Mouse (Mus musculus) adrenal gland (tissue): ENCODE data around the gene Mfsd12.

Source experiments
- intact Hi-C: fragments of 180-260 bp; cut with DNase I; formaldehyde crosslinking; loops from one replicate; pipeline ENCODE4 v1.15.1; 2025

Gene Mfsd12

DNA sequence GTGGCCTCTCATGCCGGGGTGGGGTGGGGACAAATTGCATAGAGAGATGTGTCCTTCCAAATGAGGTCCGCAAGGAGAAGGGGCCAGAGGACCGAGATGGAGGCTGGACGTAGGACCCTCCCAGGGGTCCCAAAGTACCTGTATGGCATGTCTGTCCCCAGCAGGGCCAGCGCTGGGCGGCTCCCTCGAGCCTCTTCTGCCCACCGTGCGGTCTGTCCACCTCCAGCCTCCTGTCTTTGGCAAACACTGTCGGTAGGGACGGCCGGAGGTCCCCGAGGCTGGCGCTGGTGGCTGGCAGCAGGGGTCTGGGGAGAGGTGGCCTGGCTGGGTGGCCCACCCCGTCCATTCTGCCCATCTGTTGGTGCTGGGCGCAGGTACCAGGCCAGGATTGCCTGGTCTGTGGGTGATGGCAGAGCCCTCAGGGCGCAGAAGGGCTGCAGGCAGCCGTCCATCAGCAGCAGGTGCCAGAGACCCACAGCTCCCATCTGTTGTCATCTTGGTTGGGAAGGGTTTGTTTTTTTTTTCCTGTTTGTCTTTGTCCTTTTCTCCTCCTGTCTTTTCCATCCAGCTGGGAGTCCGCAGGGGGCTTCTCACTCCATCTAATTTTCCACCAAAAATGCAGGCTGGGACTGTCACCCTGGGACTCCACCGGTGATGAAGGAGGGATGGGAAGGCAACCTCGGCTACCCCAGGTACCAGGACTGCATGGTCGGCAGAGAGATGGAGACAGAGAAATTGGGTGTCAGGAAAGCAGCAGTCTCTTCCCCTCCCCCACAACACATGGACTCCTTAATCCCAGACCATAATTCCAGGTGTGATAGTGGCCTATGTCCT is 43.3 kb downstream of the Mfsd12 start:
- intact Hi-C loops = no loop called here

GRCm38 (mm10) chr10:81401205-81401520 is 43.9 kb downstream of the Mfsd12 start:
- intact Hi-C loops = no loop called here

DNA sequence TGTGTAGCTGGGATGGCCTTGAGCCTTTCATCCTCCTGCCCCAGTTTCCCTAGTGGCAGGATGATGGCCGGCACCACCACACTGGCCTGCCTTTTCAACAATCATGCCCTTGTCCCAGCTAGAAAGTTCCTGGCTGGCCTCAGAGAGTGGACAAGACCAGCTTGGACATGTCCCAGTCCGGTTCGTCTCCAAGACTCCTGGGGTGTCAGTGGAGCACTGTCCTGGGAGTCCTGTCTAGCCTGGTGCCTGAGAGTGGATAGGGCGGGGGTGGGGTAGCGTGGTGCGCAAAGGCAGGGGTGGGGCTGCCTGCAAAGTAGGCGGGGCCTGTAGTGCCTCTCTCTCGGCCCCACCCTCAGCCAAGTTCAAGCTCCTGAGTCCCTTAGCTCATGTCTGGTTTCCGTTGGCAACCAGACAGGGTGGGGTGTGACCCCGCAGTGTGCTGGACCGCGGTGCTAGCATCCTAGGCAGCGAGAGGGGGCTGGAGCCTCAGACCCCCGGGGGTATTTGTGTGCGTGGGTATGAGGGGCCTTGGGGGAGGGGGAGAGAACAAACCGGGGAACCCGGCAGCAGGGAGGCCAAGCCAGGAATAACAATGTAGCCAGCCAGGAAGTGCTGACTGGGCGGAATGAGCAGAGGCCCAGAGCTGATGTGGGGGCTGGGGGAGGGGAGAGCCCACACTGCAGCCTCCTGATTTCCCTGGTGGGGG is 44.4 kb downstream of the Mfsd12 start:
- intact Hi-C loops = no loop called here

DNA sequence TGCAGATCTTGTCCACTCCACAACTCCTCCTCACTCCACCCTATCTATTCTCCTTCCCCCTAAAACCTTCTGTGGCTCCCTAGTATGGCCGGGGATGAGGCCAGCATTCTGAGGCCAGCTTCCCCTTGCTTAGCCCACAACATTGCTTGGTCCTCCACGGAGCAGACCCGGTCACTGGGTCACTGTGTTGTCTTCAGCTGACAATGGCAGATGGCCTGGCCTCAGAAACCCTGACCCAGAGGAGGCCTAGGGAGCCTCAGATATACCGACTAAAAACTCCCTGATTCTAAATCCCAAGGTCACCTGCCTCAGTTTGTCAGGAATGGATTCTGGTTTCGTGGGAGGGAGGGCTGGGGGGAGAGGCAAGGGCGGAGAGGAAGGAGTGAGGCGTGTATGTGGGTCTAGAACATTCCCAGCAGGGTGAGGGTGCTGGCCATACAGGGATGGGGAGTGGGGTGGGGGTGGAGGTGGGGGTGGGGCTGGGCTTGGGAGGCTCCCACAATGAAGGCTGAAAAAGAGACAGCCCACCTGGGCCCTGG is 45.0 kb downstream of the Mfsd12 start:
- intact Hi-C loops = no loop called here

- intact Hi-C loops = no loop called here
These were observed 46.2 kb downstream of the Mfsd12 start for GRCm38 (mm10) chr10:81403511-81403910.

- intact Hi-C loops = no loop called here
These were observed 46.8 kb downstream of the Mfsd12 start for GRCm38 (mm10) chr10:81404082-81404481.

GRCm38 (mm10) chr10:81404720-81405119 is 47.4 kb downstream of the Mfsd12 start:
- intact Hi-C loops = no loop called here

- intact Hi-C loops = loop anchor here (1.0 kb wide), 1 partner anchor 10 kb away; no protein-coding TSS in a partner anchor
These were observed 48.4 kb downstream of the Mfsd12 start for GRCm38 (mm10) chr10:81405588-81406201.

DNA sequence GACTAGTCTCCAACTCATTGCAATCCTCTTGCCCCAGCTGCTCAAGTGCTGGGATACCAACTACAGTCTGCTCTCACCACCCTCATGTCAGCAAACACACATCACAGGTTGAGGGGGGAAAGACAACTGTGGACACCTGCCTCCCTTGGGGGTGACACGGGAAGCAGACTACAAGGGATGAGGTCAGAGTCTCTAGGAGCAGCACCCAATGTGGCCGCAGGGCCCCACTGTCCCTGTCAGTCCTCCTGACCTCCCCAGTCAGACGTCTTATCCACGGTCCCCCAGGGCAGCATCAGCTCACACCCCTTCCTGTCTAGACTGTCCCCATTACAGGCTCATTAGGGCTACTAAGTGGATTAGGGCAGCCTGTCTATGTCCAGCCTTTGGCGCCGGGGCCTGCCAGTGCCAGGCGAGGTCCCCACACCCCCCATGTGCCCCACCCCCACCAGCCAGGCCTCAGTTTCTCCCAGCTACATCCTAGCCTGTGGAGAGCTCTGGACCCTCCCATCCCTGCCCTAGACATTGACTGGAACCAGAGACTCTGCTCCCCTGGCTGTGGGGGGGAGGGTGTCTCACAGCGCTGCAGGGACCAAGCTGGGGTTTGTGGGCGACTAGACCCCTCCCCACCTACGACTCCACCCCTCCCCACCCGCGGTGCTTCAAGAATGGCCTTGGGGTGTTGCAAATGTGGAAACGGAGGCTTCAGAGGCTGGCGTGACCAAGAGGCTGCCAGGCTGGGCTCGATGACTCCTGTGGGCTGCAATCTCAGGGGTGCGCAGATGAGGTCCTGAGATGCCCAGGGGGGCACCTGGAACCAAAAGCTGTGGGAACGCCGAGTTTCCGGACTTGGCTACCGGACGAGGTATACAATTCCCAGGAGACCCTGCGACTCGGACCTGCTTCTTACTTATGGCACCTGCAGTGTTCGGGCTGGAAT is 49.5 kb downstream of the Mfsd12 start:
- intact Hi-C loops = loop anchor here (1.0 kb wide), 1 partner anchor 11 kb away; no protein-coding TSS in a partner anchor

DNA sequence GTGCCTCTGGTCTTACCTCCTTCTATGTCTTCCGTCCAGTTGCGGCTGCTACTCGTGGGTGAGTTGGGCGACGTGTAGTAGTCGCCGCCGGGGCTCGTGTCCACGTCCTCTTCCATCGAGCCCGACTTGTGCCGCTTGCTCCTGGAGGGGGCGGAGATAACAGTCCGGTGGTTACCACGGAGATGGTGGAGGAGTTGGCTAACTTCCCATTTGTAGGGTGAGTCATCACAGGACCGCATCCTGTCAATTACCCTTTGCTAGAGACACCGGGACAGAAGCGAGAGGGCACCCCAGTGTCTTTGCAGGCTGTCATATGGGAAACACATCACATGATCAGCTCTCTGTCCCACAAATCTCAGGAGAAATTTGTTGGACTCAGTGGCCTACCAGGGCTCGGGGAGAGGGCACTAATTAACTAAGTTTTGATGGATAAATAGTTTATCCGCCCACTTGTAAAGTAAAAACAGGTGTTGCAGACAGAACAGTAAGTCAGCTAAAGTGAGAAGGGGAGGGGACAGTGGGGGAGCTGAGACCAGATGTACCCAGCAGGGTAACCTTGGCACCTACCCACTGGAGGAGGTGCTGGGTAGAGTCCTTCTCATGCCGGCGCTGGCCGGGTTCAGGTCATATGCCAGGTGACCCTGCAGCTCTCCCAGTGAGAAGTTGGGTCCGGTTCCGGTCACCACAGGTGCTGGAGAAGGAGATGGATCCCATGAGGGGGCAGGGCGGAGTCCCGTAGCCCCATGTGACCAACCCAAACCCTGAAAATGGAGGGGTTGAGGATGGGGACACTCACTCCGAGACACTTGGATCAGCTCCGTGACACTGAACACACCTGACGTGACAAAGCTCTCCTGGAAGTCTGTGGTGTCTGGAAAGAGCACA is 50.5 kb downstream of the Mfsd12 start:
- intact Hi-C loops = no loop called here

DNA sequence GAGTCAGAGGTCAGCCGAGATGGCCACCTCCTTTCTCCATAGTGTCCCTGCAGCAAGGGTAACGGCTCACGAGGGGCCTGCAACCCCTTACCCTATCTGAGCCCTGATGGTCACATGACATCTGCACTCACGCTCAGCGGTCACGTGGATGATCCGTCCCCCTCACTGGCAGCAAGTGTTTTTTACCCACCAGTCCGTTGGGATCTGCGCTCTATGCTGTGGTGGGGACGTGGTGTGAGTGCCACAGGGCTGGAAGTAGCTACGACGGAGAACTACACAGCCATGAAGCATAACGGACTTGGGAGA is 51.1 kb downstream of the Mfsd12 start:
- intact Hi-C loops = no loop called here

DNA sequence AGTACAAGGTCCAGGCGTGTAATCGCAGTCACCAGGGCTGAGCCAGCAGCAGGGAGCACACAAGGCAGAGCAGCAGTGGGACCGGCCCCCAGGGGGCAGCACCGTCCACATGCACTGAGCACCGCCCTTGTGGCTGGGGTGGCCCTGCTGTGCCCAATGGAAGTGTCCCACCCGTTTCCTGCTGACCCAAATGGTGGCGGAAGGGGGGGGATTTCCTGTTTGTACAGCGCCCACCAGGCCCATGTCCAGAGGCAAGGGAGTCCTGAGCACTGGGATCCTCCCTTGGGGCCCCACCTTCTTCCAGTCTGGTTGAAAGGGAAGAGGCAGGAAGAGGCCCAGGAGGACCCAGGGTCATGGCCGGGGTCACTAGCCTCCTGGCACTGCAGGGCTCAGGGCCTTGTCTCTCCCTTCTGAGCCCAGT is 51.6 kb downstream of the Mfsd12 start:
- intact Hi-C loops = no loop called here

DNA sequence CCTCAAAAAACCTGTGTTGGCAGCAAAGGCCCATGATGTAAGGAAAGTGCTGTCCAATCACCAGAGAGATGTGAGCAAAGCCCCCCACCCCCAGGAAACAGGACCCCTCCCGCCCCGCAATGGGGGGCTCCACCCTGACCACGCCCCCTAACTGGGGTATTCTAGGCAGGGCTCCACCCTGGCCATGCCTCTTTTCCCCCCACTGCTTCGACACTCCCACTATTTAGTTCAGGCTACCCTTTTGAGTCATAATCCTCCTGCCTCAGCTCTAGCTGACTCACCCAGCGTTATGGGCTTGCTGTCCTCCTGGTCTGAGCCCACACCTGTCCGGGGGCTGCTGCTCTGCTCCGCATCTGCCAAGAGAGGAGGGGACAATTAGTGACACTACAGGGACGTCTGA is 52.0 kb downstream of the Mfsd12 start:
- intact Hi-C loops = no loop called here

DNA sequence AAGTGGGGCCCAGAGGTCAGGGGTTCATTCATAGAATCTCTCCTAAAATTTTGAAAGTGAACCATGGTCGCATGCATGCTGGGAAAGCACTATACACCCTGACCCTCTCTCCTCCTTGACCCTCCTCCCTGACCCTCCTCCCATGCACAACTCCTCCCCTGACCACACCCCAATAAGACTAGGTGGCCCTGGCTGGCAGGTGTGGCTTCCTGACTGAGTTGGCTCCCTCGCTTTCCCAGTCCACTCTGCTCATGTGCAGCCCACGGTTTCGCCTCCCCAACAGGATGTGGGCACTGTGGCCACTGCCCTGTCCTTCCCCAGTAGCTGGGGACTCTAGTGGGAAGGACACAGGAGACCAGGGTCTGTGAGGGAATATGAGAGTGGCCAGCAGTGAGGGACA is 53.1 kb downstream of the Mfsd12 start:
- intact Hi-C loops = no loop called here

DNA sequence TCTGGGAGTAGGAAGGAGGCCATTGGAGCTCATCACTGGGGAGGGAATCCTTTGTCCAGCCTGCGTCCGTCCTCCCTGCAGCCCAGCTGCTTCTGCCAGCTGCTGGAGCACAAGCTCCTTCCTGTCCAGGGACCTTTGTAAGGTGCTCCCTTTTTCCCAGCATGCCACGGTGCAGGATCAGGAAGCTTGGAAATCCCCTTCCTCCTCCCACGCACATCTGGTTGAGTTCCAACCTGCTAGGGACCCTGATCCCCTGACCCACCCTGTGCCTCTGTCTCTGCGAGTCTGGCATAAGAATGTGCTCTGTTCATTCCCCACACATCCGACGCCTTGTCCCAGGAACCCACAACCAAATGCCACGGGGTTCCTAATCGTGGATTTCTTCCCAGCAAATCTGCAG is 53.7 kb downstream of the Mfsd12 start:
- intact Hi-C loops = no loop called here

DNA sequence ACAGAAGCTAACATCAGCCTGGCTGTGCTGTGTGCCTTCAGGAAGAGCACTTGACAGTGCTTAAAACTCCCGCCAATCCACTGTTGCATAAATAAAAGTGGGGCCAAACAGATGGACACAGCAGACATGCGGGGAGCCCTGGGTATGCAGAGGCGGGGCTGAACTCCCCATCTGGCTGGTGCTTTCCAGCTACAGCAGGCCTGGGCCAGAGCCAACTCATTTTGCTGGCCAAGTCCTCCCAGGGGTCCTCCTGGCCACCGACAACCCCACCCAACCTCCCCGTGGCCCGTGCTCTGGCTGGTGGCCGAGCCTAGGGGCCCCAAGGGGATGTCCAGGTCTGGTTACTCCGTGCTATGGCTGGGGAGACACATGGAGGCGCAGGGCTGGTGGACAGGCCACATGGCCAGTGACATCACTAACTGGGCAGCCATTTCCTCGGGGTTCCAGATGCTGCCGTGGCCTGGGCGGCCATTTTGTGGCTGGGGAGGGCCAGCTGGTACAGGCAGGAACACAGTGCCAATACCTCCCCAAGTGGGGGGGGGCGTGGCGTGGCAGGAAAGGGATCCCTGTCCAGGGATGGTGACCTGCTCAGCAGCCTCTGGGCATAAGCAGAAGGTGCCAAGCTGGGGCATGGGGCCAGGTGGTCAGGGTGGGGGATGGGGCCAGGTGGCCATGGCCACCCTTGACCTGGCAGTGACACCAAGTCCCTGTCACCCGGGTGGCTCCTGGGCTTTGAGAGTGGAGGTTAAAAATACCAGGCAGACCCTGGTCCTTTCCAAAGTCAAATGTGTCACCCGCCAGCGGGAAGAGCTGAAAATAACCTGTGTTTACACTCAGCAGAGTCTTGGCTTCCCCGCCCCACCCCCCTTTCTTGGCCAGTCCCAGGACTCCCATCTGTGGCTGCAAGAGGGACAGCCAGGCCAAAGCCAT is 54.4 kb downstream of the Mfsd12 start:
- intact Hi-C loops = no loop called here

DNA sequence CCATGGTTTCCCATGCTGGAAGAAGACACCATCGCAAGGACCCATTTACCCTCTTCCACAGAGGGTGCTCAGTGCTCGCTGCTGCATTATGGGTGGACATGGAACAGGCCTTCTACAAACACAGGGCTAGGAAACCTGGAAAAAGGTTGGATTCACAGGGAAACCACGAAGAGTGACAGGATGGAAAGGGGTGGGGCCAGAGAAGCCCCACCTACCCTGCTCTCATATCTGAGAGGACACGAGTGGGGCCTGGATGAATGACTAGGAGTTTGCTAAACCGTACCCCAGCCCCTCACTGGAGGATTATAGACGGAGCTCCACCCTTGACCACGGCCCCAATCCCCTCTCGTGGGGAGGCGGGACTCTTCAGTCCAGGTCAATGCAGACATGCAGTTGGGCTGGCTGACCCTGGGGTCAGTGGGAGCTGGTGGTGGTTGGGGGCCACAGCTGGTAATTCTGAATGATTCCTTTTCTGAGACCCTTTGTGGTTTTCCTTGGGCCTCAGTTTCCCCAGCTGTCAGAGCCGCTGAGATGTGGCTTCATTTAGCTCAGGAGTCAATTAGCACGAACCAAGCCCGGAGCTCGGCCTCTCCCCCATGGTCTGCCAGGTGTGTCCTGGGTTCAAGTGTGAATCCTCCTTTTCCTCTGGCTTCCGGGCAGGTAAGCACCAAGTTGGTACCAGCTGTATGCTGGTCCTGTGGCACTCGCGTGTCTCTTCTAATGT is 55.5 kb downstream of the Mfsd12 start:
- intact Hi-C loops = no loop called here
